Mouse (Mus musculus) B cell, adult 62 days (primary cell): ENCODE data around the gene Plekhh3. TPM values are rescaled to one million over a fixed set of nuclear protein-coding genes. Genes with fewer than 3 reads are reported as not detected.

ENCODE experiments used
- total RNA-seq: library from RNA; stranded (reverse); gene quantifications from 4 replicates; pipeline ENCODE4 v1.2.4, GENCODE M21; 2023

Plekhh3 gene
- total RNA-seq = 1.2 to 4.3 TPM (median 3.4 TPM) in 4 replicates

DNA sequence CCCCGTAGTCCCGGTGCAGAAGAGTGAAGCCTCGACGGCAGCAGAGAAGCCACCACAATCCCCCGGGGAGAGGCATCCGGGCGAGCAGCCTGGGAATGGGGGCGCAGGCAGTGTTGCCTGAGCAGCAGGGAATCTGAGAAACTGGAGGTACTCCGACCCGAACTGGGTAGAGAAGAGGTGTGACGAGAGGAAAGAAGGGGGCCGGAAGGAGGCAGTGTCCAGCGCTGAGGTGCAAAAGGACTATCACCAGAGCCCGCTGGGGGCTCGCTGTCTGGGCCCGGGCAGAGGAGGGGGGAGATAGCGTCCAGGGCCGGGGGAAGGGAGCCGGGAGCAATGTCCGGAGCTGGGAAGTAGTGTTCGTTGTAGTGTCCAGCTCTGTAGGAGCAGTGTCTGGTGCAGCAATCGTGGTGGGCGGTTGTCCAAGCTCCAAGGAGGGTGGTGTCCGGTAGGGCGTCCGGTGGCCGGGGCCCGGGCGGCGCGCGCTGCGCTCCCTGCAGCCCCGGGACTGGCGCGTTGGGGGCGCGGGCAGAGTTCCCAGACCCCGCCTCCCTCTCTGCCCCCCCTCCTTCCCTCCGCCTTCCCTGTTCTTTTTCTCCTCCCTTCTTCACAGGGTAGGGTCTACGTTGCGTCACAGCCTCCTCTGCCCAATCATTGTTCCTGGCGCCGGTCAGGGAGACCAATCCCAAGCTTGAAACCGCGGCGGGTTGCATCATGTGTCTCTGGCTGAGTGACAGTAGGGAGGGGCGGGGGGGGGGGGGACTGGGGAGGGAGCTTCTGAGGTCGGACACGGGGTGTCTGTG lies at the start of gene Plekhh3:
Gene Plekhh3 (minus strand): TSS at position 541 of the 800 bp plus-strand sequence.

DNA sequence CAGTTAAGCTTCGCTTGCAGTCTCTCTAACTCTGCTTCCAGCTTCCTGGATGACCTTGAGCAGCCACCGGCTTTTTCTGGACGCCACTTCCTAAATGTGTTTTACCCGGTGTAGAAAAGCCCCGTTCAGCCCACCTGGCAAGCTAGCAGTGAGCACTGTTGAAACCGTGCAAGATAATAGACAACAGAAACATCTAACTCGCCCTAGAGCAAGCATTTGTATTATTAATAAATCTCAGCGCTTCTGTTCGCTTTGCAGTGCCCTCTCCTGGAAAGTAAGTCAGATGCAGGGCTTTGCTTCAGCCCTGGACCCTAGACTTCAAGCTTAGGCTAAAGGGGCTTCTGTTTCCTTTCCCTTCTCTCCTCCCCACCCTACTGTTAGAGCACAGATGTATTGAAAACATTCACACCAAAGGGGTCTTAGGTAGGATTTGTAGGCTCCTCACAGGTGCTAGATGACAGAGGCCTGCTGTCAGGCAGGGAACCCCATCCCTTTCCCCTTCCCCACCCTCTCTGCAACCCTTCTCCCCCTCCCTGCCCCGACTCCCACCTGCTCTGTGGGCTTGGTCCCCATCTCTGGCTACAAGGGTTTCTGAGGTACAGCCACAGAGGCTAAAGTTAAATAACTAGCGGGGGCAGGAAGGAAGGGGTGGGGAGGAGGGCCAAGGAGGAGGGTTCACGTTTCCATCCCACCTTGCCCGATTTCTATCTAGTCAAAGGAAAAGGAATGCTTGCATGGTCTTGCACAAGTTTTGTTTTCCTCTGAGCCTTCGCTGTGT lies 3.9 kb upstream of the Plekhh3 start, which contains the start of gene Ccr10:
Gene Ccr10 (minus strand): TSS at position 593 of the 778 bp plus-strand sequence.

DNA sequence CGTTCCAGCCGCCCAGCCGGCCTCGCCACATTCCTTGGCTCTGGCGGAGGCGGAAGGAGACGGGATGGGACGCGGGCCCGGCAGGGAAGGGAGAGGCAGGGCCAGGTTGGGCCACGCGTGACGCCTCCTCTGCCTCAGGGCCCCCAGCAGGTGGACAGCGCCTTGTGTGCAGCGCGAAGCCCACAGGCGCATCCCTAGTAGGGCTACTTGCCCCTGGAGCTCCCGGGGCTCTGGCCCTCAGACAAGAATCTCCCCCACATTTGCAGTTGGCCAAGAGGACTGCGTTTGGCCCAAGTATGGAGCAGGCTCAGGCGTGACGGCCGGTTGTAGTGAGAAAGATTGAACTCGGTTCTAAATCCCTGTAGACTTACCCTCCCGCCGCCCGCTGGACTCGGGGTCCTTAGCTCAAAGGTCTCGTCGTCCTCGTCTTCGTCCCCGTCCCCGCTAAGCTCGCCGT lies 769 bp downstream of the Plekhh3 start, which contains the start of gene Cntnap1:
Gene Cntnap1 (plus strand): TSS at position 170 of the 457 bp plus-strand sequence.

DNA sequence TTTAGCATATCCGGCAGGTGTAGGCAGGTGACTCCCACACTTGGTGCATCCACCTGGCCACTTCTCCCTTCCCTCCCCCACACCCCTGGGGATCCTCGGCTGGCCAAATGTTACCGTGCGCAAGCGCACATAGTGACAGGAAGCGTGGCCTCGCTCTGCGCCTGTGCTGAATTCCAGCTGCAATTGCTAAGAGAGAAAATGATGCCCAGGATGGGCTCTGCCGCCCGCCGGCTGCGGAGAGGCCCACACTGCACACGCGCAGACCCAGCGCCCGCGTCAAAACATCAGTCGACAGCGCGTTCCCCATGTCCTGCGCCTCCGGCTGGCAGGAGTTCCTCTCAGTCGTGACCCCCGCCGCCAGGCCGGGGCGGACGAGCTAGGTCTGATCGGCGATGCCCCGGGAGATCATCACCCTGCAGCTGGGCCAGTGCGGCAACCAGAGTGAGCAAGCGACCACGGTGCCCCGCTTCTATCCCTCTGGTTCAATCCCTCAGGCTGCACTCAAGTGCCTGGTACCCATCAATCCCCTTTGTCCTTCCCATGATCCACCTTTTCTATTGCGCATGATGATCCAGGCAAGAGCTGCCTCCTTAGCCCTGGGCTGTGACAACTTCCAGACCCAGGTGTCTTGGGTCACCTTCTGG lies 15.3 kb downstream of the Plekhh3 start, which contains the start of gene Tubg2:
Gene Tubg2 (plus strand): TSS at position 180 of the 644 bp plus-strand sequence.

DNA sequence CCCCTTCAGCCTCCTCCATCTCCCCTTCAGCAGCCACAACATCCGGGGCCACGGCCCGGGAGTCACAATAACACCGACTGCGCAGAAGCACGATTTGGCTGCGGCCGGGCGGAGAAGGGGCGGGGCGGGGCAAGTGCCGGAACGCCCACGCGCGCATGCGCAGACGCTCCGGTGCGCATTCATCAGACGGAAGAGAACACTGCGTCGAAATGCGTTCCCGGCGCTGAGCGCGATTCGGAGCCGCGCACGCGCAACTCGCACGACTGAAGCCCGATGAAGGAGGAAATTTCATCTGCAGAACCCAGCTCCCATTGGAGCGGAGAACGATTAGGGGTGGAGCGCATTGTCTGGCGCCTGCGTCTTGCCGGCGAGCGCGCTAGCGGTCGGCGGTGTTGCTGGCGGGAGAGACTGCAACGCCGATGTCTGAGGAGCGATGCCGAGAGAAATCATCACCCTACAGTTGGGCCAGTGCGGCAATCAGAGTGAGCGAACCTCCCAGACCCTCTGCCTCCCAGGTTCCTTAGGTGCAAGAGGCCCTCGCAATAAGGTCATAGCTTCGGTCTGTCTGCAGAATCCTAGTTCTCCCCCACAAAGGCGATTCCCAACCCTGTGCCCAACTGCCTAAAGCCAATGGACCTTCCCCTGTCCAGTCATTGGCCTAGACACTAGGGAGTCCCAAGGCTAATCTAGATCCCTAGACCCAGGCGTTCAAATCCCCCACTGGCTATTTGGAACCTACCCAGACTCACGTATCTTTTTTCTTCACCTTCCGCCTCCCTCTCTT lies 51.2 kb downstream of the Plekhh3 start, which contains the start of the genes Retreg3 and Tubg1:
Gene Retreg3 (minus strand): TSS at position 133 of the 784 bp plus-strand sequence.
Gene Tubg1 (plus strand): TSS at position 178 of the 784 bp plus-strand sequence.

Other genes with a start within 250 kb of the Plekhh3 start
- gene Stat3, start 231.8 kb downstream of the Plekhh3 start, total RNA-seq = 260 to 282 TPM (median 268 TPM) in 4 replicates
- 0.27 to 0.88 TPM in 2 of 4 replicates, not detected in the others for gene Cavin1, start 200.5 kb downstream of the Plekhh3 start, total RNA-seq
- gene Atp6v0a1, start 161.9 kb downstream of the Plekhh3 start, total RNA-seq = 66.2 to 98.9 TPM (median 80.0 TPM) in 4 replicates
- 12.9 to 16.4 TPM (median 15.4 TPM) in 4 replicates for gene Naglu, start 101.3 kb downstream of the Plekhh3 start, total RNA-seq
- gene Hsd17b1, start 92.9 kb downstream of the Plekhh3 start, total RNA-seq = 0.86 to 2.2 TPM (median 1.4 TPM) in 4 replicates
- gene Coasy, start 88.8 kb downstream of the Plekhh3 start, total RNA-seq = 13.9 to 15.7 TPM (median 14.8 TPM) in 4 replicates
- 32.6 to 43.0 TPM (median 36.8 TPM) in 4 replicates for gene Mlx, start 84.1 kb downstream of the Plekhh3 start, total RNA-seq
- gene Psmc3ip, start 75.9 kb downstream of the Plekhh3 start, total RNA-seq = 3.7 to 4.6 TPM (median 4.2 TPM) in 4 replicates
- gene Retreg3, start 51.5 kb downstream of the Plekhh3 start, total RNA-seq = 71.0 to 81.9 TPM (median 75.1 TPM) in 4 replicates
- gene Tubg1, start 51.4 kb downstream of the Plekhh3 start, total RNA-seq = 15.8 to 18.7 TPM (median 16.9 TPM) in 4 replicates
- gene Tubg2, start 15.4 kb downstream of the Plekhh3 start, total RNA-seq = 3.1 to 5.6 TPM (median 4.7 TPM) in 4 replicates
- 0.34 to 0.49 TPM (median 0.37 TPM) in 4 replicates for gene Cntnap1, start 828 bp downstream of the Plekhh3 start, total RNA-seq
- not detected in 4 replicates for gene Ccr10, start 4.1 kb upstream of the Plekhh3 start, total RNA-seq
- 78.1 to 86.6 TPM (median 84.3 TPM) in 4 replicates for gene Ezh1, start 55.1 kb upstream of the Plekhh3 start, total RNA-seq
- not detected in 4 replicates for gene Ramp2, start 74.7 kb upstream of the Plekhh3 start, total RNA-seq
- gene Vps25, start 82.4 kb upstream of the Plekhh3 start, total RNA-seq = 74.7 to 90.7 TPM (median 77.1 TPM) in 4 replicates
- gene Wnk4, start 89.2 kb upstream of the Plekhh3 start, total RNA-seq = 0.30 to 1.1 TPM (median 0.57 TPM) in 4 replicates
- gene Cntd1, start 107.7 kb upstream of the Plekhh3 start, total RNA-seq = 0.22 to 0.77 TPM (median 0.35 TPM) in 4 replicates
- gene Coa3, start 107.8 kb upstream of the Plekhh3 start, total RNA-seq = 27.6 to 31.2 TPM (median 28.7 TPM) in 4 replicates
- 181 to 201 TPM (median 186 TPM) in 4 replicates for gene Becn1, start 130.9 kb upstream of the Plekhh3 start, total RNA-seq
- 136 to 141 TPM (median 140 TPM) in 4 replicates for gene Psme3, start 144.9 kb upstream of the Plekhh3 start, total RNA-seq
- 13.9 to 14.7 TPM (median 14.2 TPM) in 4 replicates for gene Aoc2, start 153.7 kb upstream of the Plekhh3 start, total RNA-seq
- 0.28 to 0.64 TPM (median 0.60 TPM) in 4 replicates for gene Aoc3, start 159.3 kb upstream of the Plekhh3 start, total RNA-seq
- not detected in 4 replicates for gene G6pc, start 196.2 kb upstream of the Plekhh3 start, total RNA-seq
- gene Aarsd1, start 246.3 kb upstream of the Plekhh3 start, total RNA-seq = 21.0 to 29.1 TPM (median 23.2 TPM) in 4 replicates